In genomic region chr2:50296109-50296986, GRCm38 (mm10) we compare ENCODE assay signal across 7 mouse cellular contexts. TPM values are rescaled to one million over a fixed set of nuclear protein-coding genes. Genes with fewer than 3 reads are reported as not detected.
DNase-seq lines count a peak whose midpoint lies in the region; ATAC-seq and TF ChIP-seq lines count a peak whose summit lies in the region.

Gene Mmadhc (minus strand): TSS chr2:50296801.

- H3K4me1 ChIP-seq in embryonic facial prominence, embryonic 10.5 days, result peaks cover 28% of the 10 kb centered on the region
- H3K4me1 ChIP-seq in intestine, postnatal 0 days (replicated peaks; ENCODE audit: control insufficient read depth, insufficient read depth, low read length), result no peaks in the 10 kb centered on the region; the same call in 1 of the 2 replicates
- peaks cover 7% of the 10 kb centered on the region; the same call in 1 of the 2 replicates for H3K4me1 ChIP-seq in limb, embryonic 11.5 days (ENCODE audit: control insufficient read depth, insufficient read depth, low read length)
- peaks cover 26% of the 10 kb centered on the region for H3K4me1 ChIP-seq in midbrain, embryonic 14.5 days (ENCODE audit: control insufficient read depth, insufficient read depth, low read length)

- H3K4me3 ChIP-seq in embryonic facial prominence, embryonic 10.5 days, result peak within 1 kb of the TSS; percentile 92
- H3K4me3 ChIP-seq in intestine, postnatal 0 days (ENCODE audit: low read depth, low read length), result peak within 1 kb of the TSS; percentile 89
- H3K4me3 ChIP-seq in limb, embryonic 11.5 days (ENCODE audit: low read depth, low read length), result peak within 1 kb of the TSS; percentile 93
- H3K4me3 ChIP-seq in midbrain, embryonic 14.5 days (replicated peaks; ENCODE audit: low read depth, low read length), result peak within 1 kb of the TSS; percentile 76

- H3K36me3 ChIP-seq in embryonic facial prominence, embryonic 10.5 days (replicated peaks), result peaks cover 16% of the 10 kb centered on the region
- H3K36me3 ChIP-seq in intestine, postnatal 0 days (ENCODE audit: control insufficient read depth, insufficient read depth), result no peaks in the 10 kb centered on the region
- no peaks in the 10 kb centered on the region for H3K36me3 ChIP-seq in limb, embryonic 11.5 days (ENCODE audit: control insufficient read depth, insufficient read depth, low read length)
- H3K36me3 ChIP-seq in midbrain, embryonic 14.5 days (ENCODE audit: control insufficient read depth, insufficient read depth, low read length), result peaks cover 4% of the 10 kb centered on the region

- peak within 1 kb of the TSS; percentile 98 for H3K27ac ChIP-seq in embryonic facial prominence, embryonic 10.5 days (replicated peaks)
- peak within 1 kb of the TSS; percentile 87 for H3K27ac ChIP-seq in intestine, postnatal 0 days (ENCODE audit: low read depth, low read length)
- H3K27ac ChIP-seq in limb, embryonic 11.5 days (replicated peaks; ENCODE audit: low read depth, low read length), result peak within 1 kb of the TSS; percentile 77
- peak within 1 kb of the TSS; percentile 89 for H3K27ac ChIP-seq in midbrain, embryonic 14.5 days (replicated peaks; ENCODE audit: low read depth, low read length)

- peak; percentile 98 for ATAC-seq in intestine, postnatal 0 days
- peak; percentile 93 for ATAC-seq in limb, embryonic 11.5 days (ENCODE audit: insufficient number of reproducible peaks, low FRiP score, low TSS enrichment, low read depth)
- ATAC-seq in midbrain, embryonic 14.5 days (ENCODE audit: low FRiP score, low TSS enrichment), result peak; percentile 94

- H3K4me2 ChIP-seq in intestine, postnatal 0 days (replicated peaks; ENCODE audit: low read depth), result peak within 1 kb of the TSS; percentile 71
- H3K4me2 ChIP-seq in limb, embryonic 11.5 days (ENCODE audit: low read depth, severe bottlenecking), result peak within 1 kb of the TSS; percentile 66
- peak within 1 kb of the TSS; percentile 80 for H3K4me2 ChIP-seq in midbrain, embryonic 14.5 days (ENCODE audit: low read length)

- peak within 1 kb of the TSS; percentile 84 for H3K9ac ChIP-seq in intestine, postnatal 0 days (ENCODE audit: low read depth, low read length)
- peak within 1 kb of the TSS; percentile 92 for H3K9ac ChIP-seq in limb, embryonic 11.5 days (ENCODE audit: low read length)
- peak within 1 kb of the TSS; percentile 92 for H3K9ac ChIP-seq in midbrain, embryonic 14.5 days (replicated peaks; ENCODE audit: low read length)

- TF ChIP-seq CTCF in intestine, postnatal 0 days (IDR thresholded peaks at IDR 0.05; ENCODE audit: low read depth), result no peak

- under 1% methylated on average over 58 of the region's 58 CpGs for WGBS in embryonic facial prominence, embryonic 10.5 days
- under 1% methylated on average over 58 of the region's 58 CpGs for WGBS in intestine, postnatal 0 days
- whole genome bisulfite sequencing in limb, embryonic 11.5 days, result under 1% methylated on average over 58 of the region's 58 CpGs
- under 1% methylated on average over 58 of the region's 58 CpGs for WGBS in midbrain, embryonic 14.5 days

- H3K9me3 ChIP-seq in embryonic facial prominence, embryonic 10.5 days, result no peaks in the 10 kb centered on the region
- H3K9me3 ChIP-seq in intestine, postnatal 0 days (ENCODE audit: control insufficient read depth), result no peaks in the 10 kb centered on the region
- H3K9me3 ChIP-seq in limb, embryonic 11.5 days (ENCODE audit: control insufficient read depth, low read length), result no peaks in the 10 kb centered on the region
- no peaks in the 10 kb centered on the region for H3K9me3 ChIP-seq in midbrain, embryonic 14.5 days (ENCODE audit: control insufficient read depth, low read length)

- DNase-seq in adrenal gland, postnatal 14 days, result peak; percentile 96
- peak; percentile 95 for DNase-seq in embryonic facial prominence, embryonic 10.5 days (ENCODE audit: low spot score)
- DNase-seq in gonadal fat pad, adult 2 months (ENCODE audit: low read depth), result peak; percentile 77
- DNase-seq in limb, embryonic 11.5 days (ENCODE audit: low spot score), result peak; percentile 95
- DNase-seq in midbrain, embryonic 14.5 days, result peak; percentile 96
- DNase-seq in spleen, adult 18-20 months, result peak; percentile 74 to 88

- no peaks in the 10 kb centered on the region for H3K27me3 ChIP-seq in embryonic facial prominence, embryonic 10.5 days (replicated peaks; ENCODE audit: low read depth, poor library complexity, severe bottlenecking)
- H3K27me3 ChIP-seq in intestine, postnatal 0 days (replicated peaks; ENCODE audit: control insufficient read depth, insufficient read depth, low read length), result no peaks in the 10 kb centered on the region
- no peaks in the 10 kb centered on the region for H3K27me3 ChIP-seq in limb, embryonic 11.5 days (ENCODE audit: control insufficient read depth, insufficient read depth, low read length)
- H3K27me3 ChIP-seq in midbrain, embryonic 14.5 days (ENCODE audit: control insufficient read depth, insufficient read depth, low read length), result no peaks in the 10 kb centered on the region

RNA-seq across cellular contexts. Expression of gene Mmadhc, which starts in this region (rescaled TPM):
- 110 and 114 TPM in 2 replicates for total RNA-seq in adrenal gland, postnatal 14 days (2021)
- 161 and 164 TPM in 2 replicates for polyA plus RNA-seq in embryonic facial prominence, embryonic 10.5 days (2016; fragmentation: Nextera tagmentation; extraction: Ambion mirVana)
- polyA plus RNA-seq in gonadal fat pad, adult 2 months (2012; rRNA removed), result 56.3 and 65.2 TPM in 2 replicates
- polyA plus RNA-seq in intestine, postnatal 0 days (2015; fragmentation: Nextera tagmentation; extraction: Ambion mirVana), result 107 and 109 TPM in 2 replicates
- 168 and 170 TPM in 2 replicates for polyA plus RNA-seq in limb, embryonic 11.5 days (2014; fragmentation: Nextera tagmentation; extraction: Ambion mirVana)
- 148 and 150 TPM in 2 replicates for polyA plus RNA-seq in midbrain, embryonic 14.5 days (2014; fragmentation: Nextera tagmentation; extraction: Ambion mirVana)

Comparison
In these comparisons a context has a peak if more than half of its experiments do, and no peak if none do; other contexts are left out.
1. Peak in every context shown above with its lines: DNase-seq, ATAC-seq, H3K4me3 ChIP-seq and H3K27ac ChIP-seq.